Mouse (Mus musculus): Measurements from ENCODE around the gene Unc13d. TPM values are rescaled to one million over a fixed set of nuclear protein-coding genes. Genes with fewer than 3 reads are reported as not detected.

Unc13d gene
- total and polyA plus RNA-seq, 3 experiments: 8.9 to 15.7 (median 14.0) TPM

DNA sequence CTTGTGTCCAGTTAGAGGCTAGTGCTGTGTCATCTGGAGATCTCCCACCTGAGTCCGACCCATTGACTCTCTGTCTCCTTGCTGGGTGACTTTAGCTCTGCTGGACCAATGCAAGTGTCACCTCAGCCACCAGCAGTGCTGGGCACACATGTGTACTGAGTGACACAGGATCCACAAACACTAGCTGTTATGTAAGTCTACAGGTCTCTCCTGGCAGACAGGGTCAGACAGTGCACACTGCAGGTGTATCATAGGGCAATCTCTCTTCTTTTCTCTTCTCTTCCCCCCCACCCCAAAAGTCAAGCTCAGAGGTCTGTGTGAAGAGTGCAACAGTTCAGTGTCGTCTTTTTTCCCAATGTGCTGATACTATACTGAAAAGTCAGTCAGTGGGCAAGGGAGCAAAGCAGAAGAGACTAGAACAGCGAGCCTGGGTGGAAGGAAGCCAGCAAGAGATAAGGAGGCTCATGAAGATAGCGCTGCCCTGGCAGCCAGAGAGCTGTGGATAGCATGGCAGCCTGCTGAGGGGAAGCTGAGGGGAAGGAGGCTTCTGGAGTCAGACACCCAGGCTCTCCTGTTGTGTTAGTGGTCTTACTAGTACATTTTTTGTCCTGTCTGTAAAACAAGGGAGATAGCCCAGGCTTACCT is 20.4 kb downstream of the Unc13d start:
- DNase-seq (ENCODE audit: extremely low read depth): no peak
- no peak for TF ChIP-seq MAX (IDR thresholded peaks at IDR 0.05; ENCODE audit: low read length)
- no peak for TF ChIP-seq KAT2A (IDR thresholded peaks at IDR 0.05; ENCODE audit: insufficient replicate concordance, low read length)
- no peak for TF ChIP-seq SIN3A (IDR thresholded peaks at IDR 0.05; ENCODE audit: low read length)
- TF ChIP-seq POLR2AphosphoS2 (IDR thresholded peaks at IDR 0.05; ENCODE audit: low read depth, low read length): no peak
- no peak for TF ChIP-seq CHD2 (IDR thresholded peaks at IDR 0.05; ENCODE audit: low read length)
- no peak for TF ChIP-seq JUN (IDR thresholded peaks at IDR 0.05; ENCODE audit: insufficient read depth, low read depth, low read length)
- TF ChIP-seq BHLHE40 (IDR thresholded peaks at IDR 0.05; ENCODE audit: low read depth, low read length): no peak
- TF ChIP-seq HCFC1 (IDR thresholded peaks at IDR 0.05; ENCODE audit: low read depth, low read length): no peak
- TF ChIP-seq SMC3 (IDR thresholded peaks at IDR 0.05; ENCODE audit: low read depth, low read length): no peak
- TF ChIP-seq RAD21 (IDR thresholded peaks at IDR 0.05; ENCODE audit: low read depth, low read length): no peak
- no peak for TF ChIP-seq ZNF384 (IDR thresholded peaks at IDR 0.05; ENCODE audit: low read depth, low read length)
- no peak for TF ChIP-seq MAFK (IDR thresholded peaks at IDR 0.05; ENCODE audit: insufficient replicate concordance, low read length)
- no peak for TF ChIP-seq ZC3H11A (IDR thresholded peaks at IDR 0.05; ENCODE audit: low read depth, low read length)
- TF ChIP-seq ZMIZ1 (IDR thresholded peaks at IDR 0.05; ENCODE audit: low read depth, low read length): no peak
- TF ChIP-seq MYC (IDR thresholded peaks at IDR 0.05; ENCODE audit: low read depth, low read length): no peak
- no peak for TF ChIP-seq RCOR1 (conservative IDR thresholded peaks at IDR 0.05; ENCODE audit: low read depth, low read length)
- no peak for TF ChIP-seq USF1 (IDR thresholded peaks at IDR 0.05; ENCODE audit: low read depth, low read length)
- no peak for TF ChIP-seq ETS1 (conservative IDR thresholded peaks at IDR 0.05; ENCODE audit: low read depth, low read length)
- no peak overlapping the region for H3K9ac ChIP-seq (ENCODE audit: insufficient read depth, low read depth)
- no peaks in the 10 kb centered on the region for H3K9me3 ChIP-seq (replicated peaks; ENCODE audit: low read length)
- H3K4me3 ChIP-seq (replicated peaks in 1 of 3; ENCODE audit: low read depth in 2 of 3, low read length in 2 of 3, poor library complexity in 1 of 3): no peak overlapping the region
- H3K4me2 ChIP-seq (ENCODE audit: insufficient read depth, low read depth, poor library complexity, severe bottlenecking): no peak overlapping the region
- H3K36me3 ChIP-seq (replicated peaks in 1 of 2; ENCODE audit: control insufficient read depth in 1 of 2, insufficient read depth in 1 of 2, low read length in 1 of 2): peaks cover 95 to 100% of the 10 kb centered on the region in 2 experiments
- H3K27ac ChIP-seq (ENCODE audit: insufficient read depth, low read depth): no peak overlapping the region
- H3K27me3 ChIP-seq (replicated peaks): no peaks in the 10 kb centered on the region
- in situ Hi-C loops (cut with MboI; ENCODE audit: low pct_ligation_motif_present, low pct_unique_long_range_greater_than_20kb, low sequenced_read_pairs): no loop called here
- H3K4me1 ChIP-seq (ENCODE audit: control insufficient read depth in 1 of 2, insufficient read depth in 2 of 2): peaks cover 0 to 27% of the 10 kb centered on the region in 2 experiments; a peak in 2 of 4 replicates
- dilution Hi-C loops (cut with MboI; ENCODE audit: extremely low pct_ligation_motif_present, extremely low pct_unique_long_range_greater_than_20kb, low sequenced_read_pairs): no loop called here
- H3K79me2 ChIP-seq (replicated peaks; ENCODE audit: control insufficient read depth, extremely low read depth, insufficient read depth, poor library complexity, severe bottlenecking): no peaks in the 10 kb centered on the region

DNA sequence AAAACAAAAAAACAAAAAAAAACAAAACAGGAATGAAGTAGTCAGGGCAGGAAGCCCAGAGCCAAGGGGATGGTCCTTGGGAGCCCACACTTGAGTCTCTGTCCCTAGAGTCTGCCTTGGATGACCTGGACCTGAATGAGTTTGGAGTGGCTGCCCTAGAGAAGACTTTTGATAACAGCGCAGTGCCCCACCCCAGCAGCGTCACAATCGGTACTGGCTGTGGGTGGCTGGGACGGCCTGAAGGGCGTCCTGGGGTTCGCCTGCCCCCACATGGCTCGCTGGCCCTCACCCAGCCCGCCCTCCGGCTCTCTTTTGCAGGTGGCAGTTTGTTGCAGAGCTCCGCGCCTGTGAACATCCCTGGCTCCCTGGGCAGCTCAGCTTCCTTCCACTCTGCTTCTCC is 21.9 kb downstream of the Unc13d start:
- Histone ChIP-seq H3K9ac (ENCODE audit: insufficient read depth, low read depth) (no peak overlapping the region), H3K4me1 (ENCODE audit: control insufficient read depth in 1 of 2, insufficient read depth in 2 of 2) (peaks cover 0 to 13% of the 10 kb centered on the region in 2 experiments; a peak in 2 of 4 replicates), H3K36me3 (replicated peaks in 1 of 2; ENCODE audit: control insufficient read depth in 1 of 2, insufficient read depth in 1 of 2, low read length in 1 of 2) (peaks cover 93 to 97% of the 10 kb centered on the region in 2 experiments), H3K79me2 (replicated peaks; ENCODE audit: control insufficient read depth, extremely low read depth, insufficient read depth, poor library complexity, severe bottlenecking) (no peaks in the 10 kb centered on the region), H3K9me3 (replicated peaks; ENCODE audit: low read length) (no peaks in the 10 kb centered on the region), H3K4me2 (ENCODE audit: insufficient read depth, low read depth, poor library complexity, severe bottlenecking) (no peak overlapping the region), H3K27ac (ENCODE audit: insufficient read depth, low read depth) (no peak overlapping the region), H3K27me3 (replicated peaks) (no peaks in the 10 kb centered on the region), H3K4me3 (replicated peaks in 1 of 3; ENCODE audit: low read depth in 2 of 3, low read length in 2 of 3, poor library complexity in 1 of 3) (no peak overlapping the region)
- dilution Hi-C loops (cut with MboI; ENCODE audit: extremely low pct_ligation_motif_present, extremely low pct_unique_long_range_greater_than_20kb, low sequenced_read_pairs) (no loop called here), in situ Hi-C loops (cut with MboI; ENCODE audit: low pct_ligation_motif_present, low pct_unique_long_range_greater_than_20kb, low sequenced_read_pairs) (no loop called here)
- DNase-seq (ENCODE audit: extremely low read depth): no peak
- TF ChIP-seq NELFE (IDR thresholded peaks at IDR 0.05; ENCODE audit: low read depth, low read length): no peak
